Mouse (Mus musculus) spleen, postnatal 4 days (tissue): ENCODE results near the gene Rpl23.
"Not testable (repeated sequence)": the region's sequence is repeated elsewhere in the genome, so short reads cannot be mapped to it uniquely, and the experiment has no call there.

Experiments
- DNase-seq, 2 experiments: peaks; one replicate each; pipeline ENCODE4 v3.0.0; 2022; ENCODE audit warnings: low spot score in 2 of 2

Gene Rpl23

GRCm38 (mm10) chr11:97766154-97766881 is 15.9 kb downstream of the Rpl23 start, which contains the start of gene Cwc25:
Gene Cwc25, minus strand, starts transcription at chr11:97766556.
- DNase-seq = peak; percentile 91 to 95

- no peak for DNase-seq
These were observed 20.6 kb downstream of the Rpl23 start for GRCm38 (mm10) chr11:97761638-97762037.

- DNase-seq = peak in 1 of 2 experiments; percentile 53
These were observed 23.3 kb downstream of the Rpl23 start for GRCm38 (mm10) chr11:97758942-97759341.

- no peak for DNase-seq
These were observed 24.1 kb downstream of the Rpl23 start for GRCm38 (mm10) chr11:97758125-97758524.

GRCm38 (mm10) chr11:97753277-97753676 is 29.0 kb downstream of the Rpl23 start:
- no peak for DNase-seq

GRCm38 (mm10) chr11:97748496-97748895 is 33.7 kb downstream of the Rpl23 start:
- DNase-seq = no peak

GRCm38 (mm10) chr11:97747773-97748172 is 34.5 kb downstream of the Rpl23 start:
- no peak for DNase-seq

- DNase-seq = no peak
These were observed 36.9 kb downstream of the Rpl23 start for GRCm38 (mm10) chr11:97745331-97745721.

GRCm38 (mm10) chr11:97744718-97745330 is 37.4 kb downstream of the Rpl23 start:
- DNase-seq = peak; percentile 99

- peak; percentile 65 to 85 for DNase-seq
These were observed 38.0 kb downstream of the Rpl23 start, which contains the start of gene Pip4k2b for GRCm38 (mm10) chr11:97744063-97744717. Gene Pip4k2b, minus strand, starts transcription at chr11:97744704.

GRCm38 (mm10) chr11:97743423-97743822 is 38.8 kb downstream of the Rpl23 start:
- peak in 1 of 2 experiments; percentile 66 for DNase-seq

- DNase-seq = peak in 1 of 2 experiments; percentile 62
These were observed 39.6 kb downstream of the Rpl23 start for GRCm38 (mm10) chr11:97742591-97742990.

GRCm38 (mm10) chr11:97742157-97742556 is 40.1 kb downstream of the Rpl23 start:
- peak in 1 of 2 experiments; percentile 59 for DNase-seq

- DNase-seq = peak in 1 of 2 experiments; percentile 61
These were observed 42.0 kb downstream of the Rpl23 start for GRCm38 (mm10) chr11:97740190-97740589.

- peak in 1 of 2 experiments; percentile 60 for DNase-seq
These were observed 43.1 kb downstream of the Rpl23 start for GRCm38 (mm10) chr11:97739155-97739554.

- DNase-seq = no peak
These were observed 43.5 kb downstream of the Rpl23 start for GRCm38 (mm10) chr11:97738703-97739102.

GRCm38 (mm10) chr11:97737600-97737999 is 44.6 kb downstream of the Rpl23 start:
- DNase-seq = no peak

- no peak for DNase-seq
These were observed 45.6 kb downstream of the Rpl23 start for GRCm38 (mm10) chr11:97736645-97737044.

GRCm38 (mm10) chr11:97734810-97735209 is 47.4 kb downstream of the Rpl23 start:
- not testable (repeated sequence) for DNase-seq

- DNase-seq = no peak
These were observed 48.5 kb downstream of the Rpl23 start for GRCm38 (mm10) chr11:97733689-97734088.

GRCm38 (mm10) chr11:97728730-97729129 is 53.5 kb downstream of the Rpl23 start:
- no peak for DNase-seq

GRCm38 (mm10) chr11:97728311-97728710 is 53.9 kb downstream of the Rpl23 start:
- DNase-seq = no peak
